Mouse (Mus musculus): ENCODE results near the gene Amdhd2.

Amdhd2 gene

DNA sequence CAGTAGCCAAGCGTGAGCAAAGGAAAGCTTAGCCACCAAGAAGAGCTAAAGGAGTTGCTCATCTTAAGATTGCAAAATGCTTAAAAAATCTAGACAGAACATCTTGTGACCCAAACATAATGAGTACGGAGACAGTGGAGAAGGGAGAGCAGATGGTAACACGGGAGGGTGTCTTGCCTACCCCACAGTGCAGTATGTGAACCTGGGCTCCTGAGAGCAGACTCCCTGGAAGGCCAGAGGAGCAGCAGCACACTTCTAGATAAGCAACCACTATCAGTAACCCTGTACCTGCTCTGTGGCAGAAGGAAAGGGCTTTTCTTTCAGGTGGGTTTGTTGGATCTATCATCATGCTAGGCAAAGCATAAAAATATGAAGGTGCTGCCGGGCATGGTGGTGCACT is 50.5 kb downstream of the Amdhd2 start:
- DNase-seq (ENCODE audit: extremely low read depth, low read depth, low spot score) = no peak

DNA sequence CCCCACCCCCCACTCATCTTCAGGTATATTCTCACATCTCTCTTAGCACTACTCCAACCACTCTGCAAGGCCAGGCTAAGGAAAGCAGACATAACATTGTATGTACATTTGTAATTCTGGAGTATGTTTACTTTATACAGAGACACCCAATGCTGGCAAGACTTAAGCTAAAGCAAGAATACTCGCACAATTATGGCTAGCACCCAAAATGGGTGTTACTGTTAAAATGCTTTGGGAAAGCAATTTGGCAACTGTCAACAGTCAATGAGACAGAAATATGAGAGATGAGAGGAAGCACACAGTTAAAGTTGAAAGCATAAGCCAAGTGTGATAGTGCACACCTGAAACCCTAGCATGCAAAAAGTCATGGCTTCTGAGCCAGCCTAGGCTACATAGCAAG is 52.3 kb downstream of the Amdhd2 start:
- DNase-seq (ENCODE audit: extremely low read depth, low read depth, low spot score) = no peak

DNA sequence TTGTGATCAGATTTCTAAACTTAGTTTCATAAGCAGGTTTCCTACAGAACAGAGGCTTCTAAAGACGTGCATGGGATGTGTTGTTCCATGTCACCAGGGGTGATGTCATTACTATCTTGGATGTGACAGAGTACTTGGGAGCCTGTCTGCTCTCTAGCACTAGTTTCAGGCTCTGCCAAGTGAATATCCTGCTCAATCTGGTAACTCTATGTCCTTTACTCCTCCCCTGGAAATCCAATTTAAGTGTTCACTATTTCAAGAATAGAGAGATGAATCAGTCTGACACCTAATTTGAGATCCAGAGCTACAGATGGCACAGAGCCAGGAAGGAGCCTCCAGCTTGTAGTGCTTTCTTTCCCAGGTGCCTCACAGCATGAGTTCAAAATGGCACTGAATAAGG is 54.7 kb downstream of the Amdhd2 start:
- peak; percentile 57 for DNase-seq (ENCODE audit: extremely low read depth, low read depth, low spot score)

Data from fat pad, adult 2 months (tissue).